Mouse (Mus musculus) thymus, adult 2 months (tissue): ENCODE data around the gene Ap3b1. TPM values are rescaled to one million over a fixed set of nuclear protein-coding genes. Genes with fewer than 3 reads are reported as not detected.
A peak's percentile ranks its signal among the peaks of the same experiment; 100 is the strongest.
"Not testable (repeated sequence)": the region's sequence is repeated elsewhere in the genome, so short reads cannot be mapped to it uniquely, and the experiment has no call there.

ENCODE experiments used
- DNase-seq: peaks from one replicate; pipeline ENCODE4 v3.0.0; 2021
- H3K27ac ChIP-seq: fragments of 200-500 bp; 2 replicates; pipeline ENCODE4 v1.5.1; 2012; ENCODE audit warnings: low read length, control low read depth; ENCODE audit not compliant: control insufficient read depth, insufficient read depth
- H3K27me3 ChIP-seq: fragments of 200-500 bp; 2 replicates; pipeline ENCODE4 v1.6.1; 2012; ENCODE audit warnings: mild to moderate bottlenecking, low read length, moderate library complexity, mixed read lengths; ENCODE audit not compliant: control insufficient read depth, insufficient read depth
- H3K36me3 ChIP-seq: fragments of 200-500 bp; 2 replicates; pipeline ENCODE4 v1.6.1; 2012; ENCODE audit warnings: mild to moderate bottlenecking, low read length, moderate library complexity; ENCODE audit not compliant: control insufficient read depth, insufficient read depth
- H3K4me1 ChIP-seq: fragments of 200-500 bp; replicated peaks from 2 replicates; pipeline ENCODE4 v1.6.1; 2012; ENCODE audit warnings: low read length; ENCODE audit not compliant: control insufficient read depth, insufficient read depth
- H3K4me3 ChIP-seq: fragments of 200-500 bp; 2 replicates; pipeline ENCODE4 v1.5.1; 2012; ENCODE audit warnings: mild to moderate bottlenecking, low read length, control low read depth, moderate library complexity; ENCODE audit not compliant: control insufficient read depth, insufficient read depth
- CTCF ChIP-seq: fragments of 200-500 bp; IDR thresholded peaks from 2 replicates; pipeline ENCODE4 v1.5.1; 2012; ENCODE audit warnings: mild to moderate bottlenecking, control low read depth, low read length, moderate library complexity, borderline replicate concordance; ENCODE audit not compliant: control insufficient read depth, poor library complexity, insufficient read depth; ENCODE audit errors: extremely low read depth
- POLR2A ChIP-seq: fragments of 200-500 bp; IDR thresholded peaks from 2 replicates; pipeline ENCODE4 v1.6.1; 2012; ENCODE audit warnings: mild to moderate bottlenecking, low read length, control low read depth, moderate library complexity; ENCODE audit not compliant: control insufficient read depth, poor library complexity, insufficient read depth; ENCODE audit errors: extremely low read depth
- WGBS: fragments of 180-500 bp; shearing (Covaris S2); methylation state at CpG from one replicate; pipeline ENCODE4 v1.1.7; 2018; 5-methylcytosine and 5-hydroxymethylcytosine counted together
- polyA plus RNA-seq: library from polyadenylated mRNA; depleted of rRNA; stranded (reverse); fragments of >200 nt; gene quantifications from 2 replicates; pipeline ENCODE4 v1.2.3, GENCODE M21; 2012; rRNA removed

Ap3b1 gene
- 36.5 and 39.4 TPM in 2 replicates for polyA plus RNA-seq

DNA sequence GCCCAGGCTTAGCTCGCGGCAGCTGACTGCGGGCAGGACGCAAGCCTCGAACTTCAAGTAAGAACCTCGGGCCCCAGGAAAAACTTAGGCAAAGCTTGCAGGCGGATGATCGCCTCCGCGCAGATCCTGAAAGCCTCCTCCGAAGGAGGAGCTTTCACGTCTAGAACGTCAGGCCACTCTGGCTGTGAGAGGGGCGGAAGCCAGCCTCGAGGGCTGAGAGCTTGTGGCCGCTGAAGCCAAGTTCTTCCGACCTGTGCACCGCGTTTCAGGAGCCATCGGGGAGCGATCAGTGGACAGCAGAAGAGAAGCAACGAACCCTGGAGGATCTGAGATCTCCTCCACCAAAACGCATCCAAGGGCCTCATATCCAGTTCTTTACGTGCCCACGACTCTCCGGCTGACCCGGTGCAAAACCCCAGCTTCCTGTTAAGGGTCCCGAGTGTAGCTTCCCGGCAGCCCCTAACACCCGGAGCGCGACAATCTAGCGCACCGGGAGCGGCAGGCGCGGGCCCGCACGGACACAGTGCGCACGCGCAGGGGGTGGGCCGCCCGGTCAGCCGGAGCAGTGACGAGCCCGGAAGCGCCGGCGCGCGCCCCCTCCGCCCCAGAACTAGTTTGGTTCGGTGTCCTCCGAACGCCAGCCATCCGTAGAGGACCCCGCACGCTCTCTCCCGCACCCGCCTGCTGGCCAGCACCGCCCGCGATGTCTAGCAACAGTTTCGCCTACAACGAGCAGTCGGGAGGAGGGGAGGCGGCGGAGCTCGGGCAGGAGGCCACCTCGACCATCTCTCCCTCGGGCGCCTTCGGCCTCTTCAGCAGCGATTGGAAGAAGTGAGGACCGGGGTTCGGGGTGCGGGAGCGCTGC is at the start of gene Ap3b1:
Ap3b1 (plus strand) TSS at position 560 of the 865 bp plus-strand sequence.
- Histone ChIP-seq H3K27me3 (no peaks in the 10 kb centered on the region), H3K36me3 (no peaks in the 10 kb centered on the region), H3K4me3 (peak within 1 kb of the TSS; percentile 73), H3K4me1 (peaks cover 5% of the 10 kb centered on the region), H3K27ac (peak within 1 kb of the TSS; percentile 36; the same call in 1 of the 2 replicates)
- TF ChIP-seq CTCF (0 out of 2 replicates have a peak, but pooled peaks have one; percentile 6), POLR2A (peak; percentile 55)
- WGBS, result under 1% methylated on average over 79 of the region's 79 CpGs
- peak; percentile 90 for DNase-seq

GRCm38 (mm10) chr13:94312812-94313211 is 45.9 kb upstream of the Ap3b1 start:
- H3K27me3 ChIP-seq, DNase-seq, H3K4me1 ChIP-seq, H3K27ac ChIP-seq, H3K36me3 ChIP-seq, H3K4me3 ChIP-seq: not testable (repeated sequence)
- WGBS, result 97% methylated on average over 8 of the region's 8 CpGs

- H3K36me3 ChIP-seq, result no peaks in the 10 kb centered on the region
- TF ChIP-seq POLR2A, result no peak
- TF ChIP-seq CTCF, result no peak
- no peak overlapping the region for H3K27ac ChIP-seq
- 96% methylated on average over 10 of the region's 10 CpGs for WGBS
- DNase-seq, result no peak
- no peaks in the 10 kb centered on the region for H3K27me3 ChIP-seq
- H3K4me3 ChIP-seq, result no peak overlapping the region
- no peaks in the 10 kb centered on the region for H3K4me1 ChIP-seq
Observed at GRCm38 (mm10) chr13:94316975-94317511, 41.7 kb upstream of the Ap3b1 start.

DNA sequence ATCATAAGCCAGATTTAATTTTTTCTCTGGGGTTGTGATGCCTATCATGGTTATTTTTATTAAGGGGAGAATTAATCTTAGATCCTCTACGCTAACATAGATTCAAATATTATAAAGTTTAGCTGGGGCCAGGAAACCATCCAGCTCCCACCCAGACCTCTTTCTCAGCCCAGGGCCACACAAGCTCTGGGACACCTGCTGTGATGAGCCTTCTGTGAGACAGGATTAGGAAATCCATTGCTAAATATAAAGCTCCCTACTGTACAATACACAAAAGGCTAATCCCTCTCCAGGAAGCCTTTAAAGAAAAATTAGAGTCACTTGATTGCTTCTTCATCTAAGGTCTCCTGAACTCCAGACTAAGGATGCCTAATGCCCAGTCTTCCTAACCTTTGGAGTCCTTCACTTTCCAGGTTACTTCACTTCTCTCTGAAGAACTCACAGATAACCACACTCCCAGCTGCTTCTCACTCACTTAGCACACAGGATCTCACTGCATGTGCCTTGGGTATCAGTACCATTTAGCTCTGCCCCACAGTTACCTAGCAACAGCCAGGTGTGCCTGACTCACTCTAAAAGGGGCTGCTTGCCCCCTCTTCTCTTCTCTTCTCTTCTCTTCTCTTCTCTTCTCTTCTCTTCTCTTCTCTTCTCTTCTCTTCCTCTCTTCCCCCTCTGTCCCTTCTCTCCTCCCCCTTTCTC is 37.5 kb upstream of the Ap3b1 start:
- no peaks in the 10 kb centered on the region for H3K27me3 ChIP-seq
- DNase-seq, result no peak
- H3K4me3 ChIP-seq, result no peak overlapping the region
- no peaks in the 10 kb centered on the region for H3K36me3 ChIP-seq
- H3K4me1 ChIP-seq, result no peaks in the 10 kb centered on the region
- 95% methylated on average over 1 of the region's 1 CpGs for WGBS
- no peak overlapping the region for H3K27ac ChIP-seq
- TF ChIP-seq POLR2A (no peak), CTCF (no peak)

- WGBS, result 57% methylated on average over 4 of the region's 4 CpGs
Observed at GRCm38 (mm10) chr13:94322475-94322874, 36.3 kb upstream of the Ap3b1 start.

DNA sequence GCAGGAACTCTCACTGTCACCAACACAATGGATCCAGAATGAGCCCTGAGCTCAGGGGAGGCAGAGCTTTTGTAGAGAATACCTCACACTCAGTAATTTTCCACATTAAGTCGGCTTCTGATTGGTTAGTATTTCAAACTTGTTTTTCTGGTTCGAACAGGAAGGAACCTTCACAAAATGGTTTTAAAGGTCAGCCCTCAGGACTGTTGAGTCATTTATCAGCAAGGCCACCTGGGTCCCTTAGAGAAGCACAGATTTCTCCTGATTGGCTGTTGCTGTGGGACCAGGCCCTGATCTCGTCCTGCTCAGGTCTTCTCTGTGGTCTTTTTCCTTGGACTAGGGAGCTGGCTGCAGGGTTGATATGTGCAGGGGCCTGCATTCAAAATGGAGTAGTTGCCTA is 30.7 kb upstream of the Ap3b1 start:
- TF ChIP-seq POLR2A (no peak), CTCF (no peak)
- Histone ChIP-seq H3K4me3 (no peak overlapping the region), H3K27ac (no peak overlapping the region), H3K27me3 (no peaks in the 10 kb centered on the region), H3K36me3 (no peaks in the 10 kb centered on the region), H3K4me1 (no peaks in the 10 kb centered on the region)
- DNase-seq, result no peak
- 30% methylated on average over 3 of the region's 3 CpGs for WGBS

More at GRCm38 (mm10) chr13:94322475-94322874, 36.3 kb upstream of the Ap3b1 start:
- Histone ChIP-seq H3K36me3 (no peaks in the 10 kb centered on the region), H3K27ac (no peak overlapping the region), H3K4me3 (no peak overlapping the region), H3K27me3 (no peaks in the 10 kb centered on the region), H3K4me1 (no peaks in the 10 kb centered on the region)
- TF ChIP-seq CTCF (no peak), POLR2A (no peak)
- DNase-seq, result no peak

GRCm38 (mm10) chr13:94329005-94329404 is 29.8 kb upstream of the Ap3b1 start:
- not testable (repeated sequence) for H3K4me3 ChIP-seq, H3K36me3 ChIP-seq, H3K27ac ChIP-seq, DNase-seq, H3K4me1 ChIP-seq, H3K27me3 ChIP-seq
- 98% methylated on average over 6 of the region's 6 CpGs for WGBS
